In the genomic region with DNA sequence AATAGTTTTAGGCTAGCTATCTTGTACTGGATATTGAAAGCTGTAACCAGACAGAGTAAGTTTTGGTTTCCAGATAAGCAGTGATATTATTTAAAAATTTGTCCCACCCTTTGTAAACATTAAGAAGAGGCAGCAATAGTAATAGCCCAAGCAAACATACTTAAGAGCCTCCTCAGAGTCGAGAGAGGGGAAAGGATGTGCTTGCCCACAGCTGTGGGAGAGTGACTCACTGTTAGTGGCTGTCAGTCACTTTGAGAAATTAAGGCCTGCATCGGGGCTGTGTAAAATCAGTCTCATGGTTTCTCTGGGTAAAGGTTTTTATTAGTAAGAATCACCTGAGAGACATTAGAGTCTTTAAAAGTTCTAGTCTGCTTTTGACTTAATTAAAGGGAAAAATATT, we compare ENCODE assay signal across 11 mouse cellular contexts.
"Had no signal": no experiment of that assay in that cellular context is flagged by ENCODE, and none has a peak within 500 bp of the region (broad histone marks: within the 10 kb centered on the region; RNA-seq: fewer than 3 reads in every experiment).

No protein-coding gene starts in this region.

- H3K36me3 ChIP-seq: neural tube, embryonic 13.5 days had no signal

- H3K4me3 ChIP-seq: kidney, embryonic 15.5 days; limb, embryonic 13.5 days; midbrain, embryonic 10.5 days; neural tube, embryonic 13.5 days had no signal

- H3K4me1 ChIP-seq: kidney, embryonic 15.5 days; midbrain, embryonic 10.5 days; neural tube, embryonic 13.5 days had no signal

- H3K9ac ChIP-seq: kidney, embryonic 15.5 days; limb, embryonic 13.5 days; lung, embryonic 14.5 days; neural tube, embryonic 13.5 days had no signal

- H3K27me3 ChIP-seq: kidney, embryonic 15.5 days; limb, embryonic 13.5 days; neural tube, embryonic 13.5 days had no signal

- DNase-seq: kidney, adult 18-20 months; kidney, postnatal 25 days; lung, embryonic 14.5 days; midbrain, embryonic 14.5 days; retina, postnatal 1 day; right cerebral cortex, postnatal 14 days; thymus, postnatal 36 days had no signal

- H3K9me3 ChIP-seq: kidney, embryonic 15.5 days; limb, embryonic 13.5 days; midbrain, embryonic 10.5 days; neural tube, embryonic 13.5 days had no signal

- H3K4me2 ChIP-seq: kidney, embryonic 15.5 days; limb, embryonic 13.5 days; lung, embryonic 14.5 days; neural tube, embryonic 13.5 days had no signal

- H3K27ac ChIP-seq: kidney, embryonic 15.5 days; limb, embryonic 13.5 days; midbrain, embryonic 10.5 days; neural tube, embryonic 13.5 days had no signal
